Mouse (Mus musculus) CD4-positive, CD25-positive, alpha-beta regulatory T cell, adult 2 months (primary cell): ENCODE data around the gene Gm1110.
"Not testable (repeated sequence)": the region's sequence is repeated elsewhere in the genome, so short reads cannot be mapped to it uniquely, and the experiment has no call there.

ENCODE experiments used
- DNase-seq: peaks from one replicate; pipeline ENCODE4 v3.0.0-alpha.2; 2012; ENCODE audit warnings: low read depth, low spot score

Gene Gm1110

GRCm38 (mm10) chr9:26922909-26923526, at the start of gene Gm1110:
Gene Gm1110 (minus strand): TSS chr9:26923111.
- DNase-seq: no peak

GRCm38 (mm10) chr9:26947790-26948189, 24.9 kb upstream of the Gm1110 start:
- DNase-seq: no peak

GRCm38 (mm10) chr9:26924146-26924545, 1.2 kb upstream of the Gm1110 start:
- DNase-seq: no peak

DNA sequence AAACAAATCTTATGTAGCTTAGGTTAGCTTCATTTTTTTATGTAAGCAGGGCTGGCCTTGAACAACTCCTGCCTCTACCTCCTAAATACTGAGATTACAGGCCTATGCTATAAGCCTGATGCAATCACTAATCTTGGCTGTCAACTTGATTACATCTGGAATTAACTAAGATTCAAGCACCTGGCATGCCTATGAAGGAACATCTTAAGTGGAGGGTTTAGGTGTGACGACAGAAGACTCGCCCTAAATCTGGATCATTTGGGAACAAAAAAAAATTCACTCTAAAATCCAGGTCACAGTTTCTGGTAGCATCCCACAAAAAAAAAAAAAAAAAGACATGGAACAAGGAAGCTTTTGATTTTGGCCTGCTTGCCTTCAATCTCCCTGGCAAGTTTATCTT, 3.1 kb downstream of the Gm1110 start:
- DNase-seq: no peak

DNA sequence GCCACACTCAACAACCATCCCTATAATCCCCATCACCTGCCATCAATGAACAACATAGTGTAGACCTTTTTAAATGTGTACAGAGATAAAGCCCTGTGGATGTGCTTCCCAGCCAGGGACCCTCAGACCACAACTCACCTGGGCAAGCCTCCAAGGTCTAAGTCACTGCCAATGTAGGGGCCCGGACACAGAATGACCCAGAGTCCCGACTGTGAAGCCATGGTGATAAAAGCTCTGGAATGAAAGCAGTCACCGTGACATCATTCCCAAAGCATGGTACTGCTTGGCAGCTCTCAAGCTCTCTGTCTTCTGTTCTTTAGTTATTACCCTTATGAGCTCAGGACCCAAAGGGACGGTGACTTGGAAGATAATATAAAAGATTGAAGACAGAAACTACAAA, 9.8 kb downstream of the Gm1110 start:
- DNase-seq: no peak

DNA sequence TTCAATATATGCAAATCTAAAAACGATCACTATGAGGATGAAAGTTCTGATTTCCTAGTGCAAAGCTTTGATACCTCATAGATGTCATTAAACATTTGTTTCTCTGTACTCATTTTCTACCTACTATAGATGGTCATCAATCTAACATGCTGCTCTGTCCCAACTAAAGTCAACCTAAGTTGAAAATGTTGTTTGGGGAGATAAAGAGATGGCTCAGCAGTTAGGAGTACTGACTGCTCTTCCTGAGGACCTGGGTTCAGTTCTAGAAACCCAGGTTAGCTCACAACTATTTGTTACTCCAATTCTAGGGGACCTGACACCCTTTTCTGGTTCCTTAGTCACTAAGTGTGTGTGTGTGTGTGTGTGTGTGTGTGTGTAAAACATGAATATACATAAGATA, 11.7 kb downstream of the Gm1110 start:
- no peak for DNase-seq

GRCm38 (mm10) chr9:26869856-26870255, 53.1 kb downstream of the Gm1110 start:
- DNase-seq: not testable (repeated sequence)

GRCm38 (mm10) chr9:26860751-26861150, 62.2 kb downstream of the Gm1110 start, which contains the start of gene Glb1l3:
Gene Glb1l3 (minus strand): TSS chr9:26860890.
- no peak for DNase-seq

DNA sequence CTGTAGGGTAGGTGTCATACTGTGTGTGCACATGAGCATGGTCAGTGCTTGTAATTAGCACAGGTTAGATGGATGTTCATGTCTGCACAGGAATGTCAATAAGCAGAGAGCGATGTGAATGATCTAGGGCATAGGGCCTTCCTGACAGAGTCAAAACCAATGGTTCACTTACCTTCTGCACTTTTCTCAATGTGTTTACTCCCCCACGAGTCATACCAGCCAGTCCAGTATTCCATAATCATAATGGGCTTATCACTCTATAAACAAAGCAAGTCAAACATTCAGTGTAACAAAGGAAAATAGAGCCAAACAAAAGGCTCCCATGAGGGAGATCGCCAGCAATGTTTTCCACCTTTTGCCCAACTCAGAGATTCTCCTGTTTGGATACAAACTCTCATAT, 91.8 kb downstream of the Gm1110 start:
- no peak for DNase-seq
